Mouse (Mus musculus) thymus, postnatal 36 days (tissue): Measurements from ENCODE around the gene Taf1.

Experiments
- DNase-seq, 2 experiments: peaks; one replicate each; pipeline ENCODE4 v3.0.0; 2022; ENCODE audit warnings: mixed read lengths in 2 of 2

Taf1 gene

GRCm38 (mm10) chrX:101532347-101533221 is at the start of gene Taf1:
Taf1 (plus strand) TSS chrX:101532734.
- peak; percentile 84 to 90 for DNase-seq

- peak; percentile 32 to 42 for DNase-seq
Observed at GRCm38 (mm10) chrX:101486487-101487152, 45.9 kb upstream of the Taf1 start.

GRCm38 (mm10) chrX:101504636-101505035 is 27.9 kb upstream of the Taf1 start:
- DNase-seq, result peak; percentile 16 to 17

GRCm38 (mm10) chrX:101515710-101516109 is 16.8 kb upstream of the Taf1 start:
- no peak for DNase-seq

GRCm38 (mm10) chrX:101518006-101518405 is 14.5 kb upstream of the Taf1 start:
- no peak for DNase-seq

- no peak for DNase-seq
Observed at GRCm38 (mm10) chrX:101522027-101522426, 10.5 kb upstream of the Taf1 start.

GRCm38 (mm10) chrX:101527356-101527755 is 5.2 kb upstream of the Taf1 start:
- peak in 1 of 2 experiments; percentile 12 for DNase-seq

- no peak for DNase-seq
Observed at GRCm38 (mm10) chrX:101585455-101585854, 52.9 kb downstream of the Taf1 start.

GRCm38 (mm10) chrX:101616183-101616582 is 83.6 kb downstream of the Taf1 start:
- DNase-seq, result no peak

GRCm38 (mm10) chrX:101617889-101618288 is 85.4 kb downstream of the Taf1 start:
- DNase-seq, result no peak

GRCm38 (mm10) chrX:101620317-101620716 is 87.8 kb downstream of the Taf1 start:
- no peak for DNase-seq

- DNase-seq, result no peak
Observed at GRCm38 (mm10) chrX:101622539-101622938, 90.0 kb downstream of the Taf1 start.

GRCm38 (mm10) chrX:101636821-101637525 is 104.4 kb downstream of the Taf1 start:
- no peak for DNase-seq

- no peak for DNase-seq
Observed at GRCm38 (mm10) chrX:101638856-101639255, 106.3 kb downstream of the Taf1 start.

GRCm38 (mm10) chrX:101639306-101639705 is 106.8 kb downstream of the Taf1 start:
- DNase-seq, result no peak

GRCm38 (mm10) chrX:101639741-101640166 is 107.2 kb downstream of the Taf1 start, which contains the start of gene Ogt:
Ogt (plus strand) TSS chrX:101640060.
- peak; percentile 86 to 88 for DNase-seq

- peak; percentile 21 to 38 for DNase-seq
Observed at GRCm38 (mm10) chrX:101640194-101641160, 107.9 kb downstream of the Taf1 start.

- no peak for DNase-seq
Observed at GRCm38 (mm10) chrX:101641161-101641530, 108.6 kb downstream of the Taf1 start.

- DNase-seq, result no peak
Observed at GRCm38 (mm10) chrX:101642091-101642490, 109.6 kb downstream of the Taf1 start.

GRCm38 (mm10) chrX:101645286-101645685 is 112.8 kb downstream of the Taf1 start:
- no peak for DNase-seq

GRCm38 (mm10) chrX:101646621-101647020 is 114.1 kb downstream of the Taf1 start:
- no peak for DNase-seq
